Mouse (Mus musculus) retina, adult 2 months (tissue): Measurements from ENCODE around the gene AI182371.

ENCODE experiments used
- DNase-seq: peaks from one replicate; pipeline ENCODE4 v3.0.0-alpha.2; 2012; ENCODE audit warnings: low read depth, low spot score

AI182371 gene

DNA sequence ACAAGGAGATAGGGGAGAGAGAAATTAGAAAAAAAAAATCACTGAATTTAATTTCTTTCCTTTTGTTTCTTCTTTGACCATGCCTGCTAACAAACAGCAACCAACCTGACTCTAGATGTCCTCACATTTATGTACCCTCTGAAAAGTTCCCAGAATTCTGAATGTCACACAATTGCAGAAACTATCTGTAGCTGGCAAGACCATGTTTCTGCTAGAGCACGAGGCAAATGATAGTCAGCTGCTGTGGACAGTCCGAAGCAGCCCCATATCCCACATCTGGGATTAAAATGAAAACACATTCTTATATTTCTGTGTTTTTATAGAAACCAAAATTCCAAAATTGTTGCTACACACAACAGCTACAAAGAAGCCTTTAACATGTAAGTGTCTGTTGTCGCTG is at the start of gene AI182371:
AI182371 (minus strand) TSS at position 101 of the 400 bp plus-strand sequence.
- no peak for DNase-seq

DNA sequence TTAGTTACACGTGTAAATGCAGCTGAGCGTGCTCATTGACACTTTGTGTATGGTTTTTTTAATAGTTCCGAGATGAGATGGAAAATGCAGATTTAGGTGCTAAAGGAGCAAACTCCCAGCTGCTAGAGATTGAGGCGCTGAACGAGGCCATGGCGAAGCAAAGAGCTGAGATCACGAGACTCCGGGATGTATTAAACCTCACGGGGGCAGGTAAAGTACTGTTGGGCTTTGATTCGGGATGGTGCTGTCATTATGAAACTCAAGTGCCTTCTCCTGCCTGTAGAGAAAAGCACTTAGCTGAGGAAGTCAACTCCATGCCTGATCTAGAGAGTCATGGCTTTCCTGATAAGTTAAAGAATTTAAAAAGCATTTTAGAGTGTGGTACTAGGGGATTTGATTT is 47.5 kb upstream of the AI182371 start:
- DNase-seq: no peak

DNA sequence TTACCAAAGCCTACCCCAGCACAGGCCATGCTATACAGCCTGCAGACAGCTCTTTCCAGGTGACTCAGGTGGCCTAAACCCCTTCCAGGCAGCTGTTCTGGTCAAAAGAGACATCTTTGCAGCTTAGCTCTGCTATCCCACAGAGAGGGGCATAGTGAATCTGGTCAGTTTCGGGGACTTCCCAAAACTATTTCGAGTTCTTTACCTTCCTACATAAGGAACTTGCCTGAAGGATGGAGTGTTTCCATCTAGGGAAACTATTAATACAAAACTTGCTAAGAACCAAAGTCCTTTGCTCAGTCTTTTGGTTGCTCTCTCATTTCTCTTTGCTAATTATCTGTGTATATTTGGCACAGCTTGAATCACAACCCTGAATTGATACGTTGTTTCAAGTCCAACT is 40.3 kb upstream of the AI182371 start:
- no peak for DNase-seq

DNA sequence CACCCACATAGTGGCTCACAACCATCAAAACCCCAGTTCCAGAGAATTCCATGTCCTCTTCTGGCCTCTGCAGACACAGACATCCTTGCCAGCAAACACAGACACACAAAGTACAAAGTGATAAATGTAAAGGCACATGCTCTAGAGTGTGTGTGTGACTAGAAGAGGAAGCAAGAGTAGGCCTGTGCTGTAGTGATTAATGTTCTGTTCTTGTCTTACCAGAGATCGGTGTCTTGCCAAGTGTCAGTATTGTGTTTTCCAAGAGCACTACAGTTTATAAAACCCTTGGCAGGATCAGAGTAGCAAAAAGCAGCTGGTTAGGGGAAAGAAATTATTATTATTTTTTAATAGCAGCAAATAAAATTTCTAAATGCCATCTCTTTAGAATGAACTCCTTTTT is 37.2 kb upstream of the AI182371 start:
- DNase-seq: no peak

GRCm38 (mm10) chr2:35133891-35134290 is 32.5 kb upstream of the AI182371 start:
- no peak for DNase-seq

DNA sequence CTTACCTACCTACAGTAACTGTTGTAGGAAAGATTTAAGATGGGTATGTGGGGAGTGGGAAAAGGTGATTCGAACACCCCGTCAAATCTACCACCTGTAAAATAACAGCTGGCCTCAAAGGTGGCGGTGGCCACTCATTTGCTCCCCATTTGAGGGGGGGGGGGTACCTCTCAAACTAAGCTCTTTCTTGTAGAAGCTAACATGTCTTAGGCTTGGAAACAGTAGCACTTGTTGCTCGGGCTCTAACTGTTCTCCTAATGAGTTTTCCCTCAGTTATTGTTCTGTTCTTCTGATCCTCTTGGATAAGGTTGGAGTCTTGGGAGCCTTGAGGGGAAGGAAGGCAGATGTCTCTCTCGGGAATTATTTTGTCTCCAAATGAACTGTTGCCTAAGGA is 31.3 kb upstream of the AI182371 start:
- no peak for DNase-seq

GRCm38 (mm10) chr2:35131991-35132661 is 30.8 kb upstream of the AI182371 start:
- DNase-seq: peak; percentile 59

GRCm38 (mm10) chr2:35131491-35131890 is 30.1 kb upstream of the AI182371 start:
- no peak for DNase-seq

DNA sequence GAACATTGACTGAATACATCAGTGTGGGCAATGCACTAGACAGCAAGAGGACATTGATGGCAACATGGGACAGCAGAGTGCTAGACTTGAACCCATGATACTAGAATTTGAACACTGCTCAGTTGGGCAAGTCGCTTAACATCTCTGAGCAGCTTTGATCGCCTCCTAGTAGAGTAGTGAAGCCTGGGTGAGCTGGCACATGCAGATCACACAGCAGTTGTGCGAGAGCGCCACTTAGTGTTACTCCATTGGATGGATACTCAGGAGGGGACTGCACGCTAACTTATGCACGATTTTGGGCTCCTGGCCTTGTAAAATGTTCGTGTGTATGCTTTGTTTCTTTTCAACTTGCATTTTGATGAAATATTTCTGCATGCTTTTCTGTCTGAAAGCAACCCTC is 23.4 kb upstream of the AI182371 start:
- no peak for DNase-seq

- no peak for DNase-seq
Measured at GRCm38 (mm10) chr2:35110521-35110920, 9.2 kb upstream of the AI182371 start.

DNA sequence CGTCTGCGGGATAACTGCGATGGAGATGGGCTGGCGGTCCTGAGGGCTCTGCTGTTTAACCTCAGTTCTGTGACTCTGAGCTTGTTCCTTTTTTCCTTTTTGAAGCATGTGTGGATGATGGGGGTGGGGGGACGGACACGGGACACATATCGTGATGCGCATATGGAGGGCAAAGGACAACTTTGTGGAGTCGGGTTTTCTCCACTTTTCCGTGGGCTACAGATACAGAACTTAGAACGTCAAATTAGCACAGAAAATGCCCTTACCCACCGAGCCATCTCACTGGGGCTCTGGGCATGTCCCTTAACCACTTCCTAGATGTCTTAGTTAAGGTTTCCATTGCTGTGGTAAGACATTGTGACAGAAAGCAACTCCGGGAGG is 8.6 kb upstream of the AI182371 start:
- no peak for DNase-seq

GRCm38 (mm10) chr2:35109141-35109923 is 8.0 kb upstream of the AI182371 start, which contains the start of gene Cntrl:
Gene Cntrl, plus strand, starts transcription at chr2:35109492.
- peak; percentile 85 for DNase-seq

DNA sequence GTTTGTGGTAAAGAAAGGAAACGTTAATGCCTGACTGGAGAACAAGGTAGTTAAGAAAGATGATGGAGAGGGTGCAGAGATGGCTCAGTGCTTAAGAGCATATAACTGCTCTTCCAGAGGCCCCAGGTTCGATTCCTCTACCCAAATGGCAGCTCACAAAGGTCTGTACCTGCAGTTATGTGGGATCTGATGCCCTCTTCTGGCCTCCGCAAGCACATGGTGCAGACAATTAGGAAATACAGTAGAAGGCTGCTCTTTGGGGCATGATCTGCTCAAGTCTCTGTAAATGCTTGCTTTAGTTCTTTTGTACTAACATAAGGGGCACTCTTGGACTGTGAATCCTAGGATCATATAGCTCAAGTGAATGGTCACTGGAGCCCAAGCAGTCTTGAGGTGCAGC is 7.4 kb upstream of the AI182371 start:
- no peak for DNase-seq

DNA sequence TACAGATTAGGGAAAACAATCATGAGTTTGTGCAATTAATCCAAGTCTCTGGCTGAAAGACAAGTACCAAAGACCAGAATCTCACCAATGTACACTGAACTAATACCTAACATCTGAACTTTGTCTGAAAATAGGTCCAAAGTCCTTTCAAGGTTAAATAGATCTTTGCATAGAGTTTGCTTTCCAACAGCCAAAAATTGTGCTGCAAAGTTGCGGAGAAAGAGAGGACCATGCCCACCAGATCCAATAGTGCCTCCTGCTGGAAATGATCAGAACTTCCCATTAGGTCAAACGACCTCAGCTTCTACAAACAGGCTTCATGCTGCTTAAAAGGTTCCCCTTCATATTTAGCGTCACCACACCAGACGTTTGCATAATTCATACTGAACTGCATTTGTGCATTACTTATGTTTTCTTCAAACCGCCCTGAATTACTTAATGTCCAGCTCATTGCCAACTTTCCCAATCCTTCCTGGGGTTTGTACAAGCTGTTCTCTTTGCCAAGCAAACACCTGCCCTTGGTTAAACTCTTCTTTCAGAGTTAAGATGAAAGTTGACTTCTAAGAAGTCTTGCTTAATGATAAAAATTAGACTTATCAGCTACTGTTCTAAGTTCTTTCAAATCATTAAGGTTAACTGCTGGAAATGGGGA is 6.8 kb upstream of the AI182371 start:
- no peak for DNase-seq

DNA sequence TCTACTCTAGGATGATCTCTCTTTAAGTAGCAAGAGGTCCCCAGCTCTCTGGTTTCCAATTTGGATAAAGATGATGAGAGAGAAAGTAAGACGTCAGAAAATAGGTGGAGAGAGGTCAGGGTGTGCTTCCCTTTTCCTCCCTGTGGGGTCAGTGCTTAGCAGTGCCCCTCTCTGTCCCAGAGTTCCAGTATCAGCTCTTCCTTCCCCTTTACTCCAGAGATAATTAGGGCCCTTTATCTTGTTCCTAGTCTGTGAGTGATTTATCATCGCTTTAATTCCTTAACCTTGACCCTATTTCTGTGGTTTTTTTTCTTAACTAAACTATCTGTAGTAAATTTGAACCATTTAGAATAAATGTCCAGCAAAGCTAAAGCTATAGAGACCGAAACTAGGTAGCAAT is 3.5 kb upstream of the AI182371 start:
- no peak for DNase-seq

- no peak for DNase-seq
Measured at GRCm38 (mm10) chr2:35103558-35103957, 2.2 kb upstream of the AI182371 start.

DNA sequence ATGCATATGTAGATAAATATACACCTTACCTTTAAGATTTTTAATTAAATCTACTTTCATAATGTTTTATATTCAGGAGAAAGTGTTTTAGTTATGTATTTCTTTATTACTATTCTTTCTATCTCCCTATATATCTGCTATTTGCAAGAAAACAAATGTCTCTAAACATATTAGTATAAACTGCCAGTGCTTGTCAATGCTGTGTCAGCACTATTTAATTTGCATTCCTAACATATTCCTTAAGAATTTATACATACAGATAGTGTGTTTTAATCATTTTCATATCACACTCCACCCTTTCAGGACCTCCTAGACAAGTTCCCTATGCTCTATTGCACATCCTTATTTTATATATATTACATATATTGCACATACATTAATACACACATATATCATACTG is 1.4 kb upstream of the AI182371 start:
- DNase-seq: no peak

GRCm38 (mm10) chr2:35100529-35100928 is 814 bp downstream of the AI182371 start:
- no peak for DNase-seq

GRCm38 (mm10) chr2:35087418-35087817 is 13.9 kb downstream of the AI182371 start:
- DNase-seq: no peak

DNA sequence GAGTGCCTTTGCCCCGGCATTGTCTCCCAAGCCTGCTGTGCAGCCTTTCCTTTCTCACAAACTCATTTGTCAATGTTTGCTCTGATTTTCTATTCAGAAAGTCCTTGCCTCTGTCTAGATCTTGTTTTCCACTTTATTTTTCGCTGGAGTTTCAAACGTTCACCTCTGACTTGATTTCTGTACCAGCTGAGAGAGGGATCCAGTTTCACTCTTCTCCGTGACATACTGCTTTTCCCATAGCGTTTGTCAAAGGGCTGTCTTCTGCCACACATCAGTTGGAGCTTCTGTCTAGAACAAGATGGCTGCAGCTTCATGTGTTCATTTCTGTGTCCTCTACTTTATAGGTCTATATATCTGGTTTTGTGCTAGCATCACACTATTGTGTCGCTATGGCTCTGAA is 22.2 kb downstream of the AI182371 start:
- no peak for DNase-seq

DNA sequence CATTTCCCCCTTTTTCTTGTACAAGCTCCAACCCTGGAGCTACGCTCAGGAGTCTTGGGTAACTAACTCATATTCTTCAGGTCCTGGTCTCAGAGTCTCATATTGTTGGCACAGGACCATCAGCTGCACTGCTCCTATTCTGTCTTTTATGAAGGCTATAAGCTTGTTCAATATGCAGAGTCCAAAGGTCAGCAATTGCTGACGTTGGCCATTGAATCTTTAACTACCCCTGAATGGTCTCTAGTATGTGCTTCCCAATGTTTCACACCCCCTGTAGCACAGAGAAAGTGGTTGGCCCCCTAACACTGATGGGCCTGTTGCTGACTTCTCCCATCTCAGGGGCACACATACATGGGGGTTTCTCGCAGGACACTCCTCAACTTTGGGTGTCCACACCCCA is 27.0 kb downstream of the AI182371 start:
- no peak for DNase-seq

GRCm38 (mm10) chr2:35072547-35072946 is 28.8 kb downstream of the AI182371 start:
- DNase-seq: no peak

DNA sequence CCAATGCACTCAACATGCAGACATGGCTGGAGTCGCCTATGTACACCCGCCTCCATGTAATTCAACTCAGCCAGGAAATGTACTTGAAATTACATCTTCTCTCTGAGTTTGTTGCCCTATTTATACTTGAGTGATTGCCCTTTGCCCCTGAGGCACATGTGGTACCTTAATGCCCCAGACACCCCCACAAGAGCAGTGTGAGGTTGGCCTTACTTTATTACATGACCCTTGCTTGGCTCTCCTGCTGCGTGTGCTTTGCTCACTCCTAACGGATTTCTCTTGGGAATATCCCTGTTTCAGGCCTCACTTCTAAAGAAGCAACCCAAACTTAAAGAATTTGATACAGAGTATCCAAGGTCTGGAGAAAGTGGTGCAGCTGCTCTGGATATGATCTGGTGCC is 31.1 kb downstream of the AI182371 start:
- DNase-seq: no peak
